Mouse (Mus musculus) heart, postnatal 0 days (tissue): ENCODE data around the gene Mmp21. TPM values are rescaled to one million over a fixed set of nuclear protein-coding genes. Genes with fewer than 3 reads are reported as not detected.
"Not testable (repeated sequence)": the region's sequence is repeated elsewhere in the genome, so short reads cannot be mapped to it uniquely, and the experiment has no call there.

Experiments used
- ATAC-seq: fragments of 200-750 bp; cut with Nextera tagmentation; 2 replicates; pipeline ENCODE4 v1.8.0; 2017; ENCODE audit warnings: low read depth, moderate number of reproducible peaks, moderate library complexity; ENCODE audit not compliant: insufficient read depth
- DNase-seq: peaks from one replicate; pipeline ENCODE4 v3.0.0-alpha.2; 2016; ENCODE audit warnings: low spot score
- H3K27ac ChIP-seq: fragments of 300-500 bp; sonication (generic); 2 replicates; pipeline ENCODE4 v1.5.1; 2014; ENCODE audit warnings: low read depth, mild to moderate bottlenecking
- H3K27me3 ChIP-seq: fragments of 300-500 bp; sonication (generic); 2 replicates; pipeline ENCODE4 v1.6.1; 2014; ENCODE audit warnings: low read length, mixed read lengths; ENCODE audit not compliant: control insufficient read depth, insufficient read depth
- H3K36me3 ChIP-seq: fragments of 300-500 bp; sonication (generic); replicated peaks from 2 replicates; pipeline ENCODE4 v1.6.1; 2014; ENCODE audit warnings: low read length, mixed read lengths; ENCODE audit not compliant: control insufficient read depth, insufficient read depth
- H3K4me1 ChIP-seq: fragments of 300-500 bp; sonication (generic); 2 replicates; pipeline ENCODE4 v1.6.1; 2014; ENCODE audit warnings: antibody characterized with exemption; ENCODE audit not compliant: control insufficient read depth, insufficient read depth
- H3K4me2 ChIP-seq: fragments of 300-500 bp; sonication (generic); 2 replicates; pipeline ENCODE4 v1.6.1; 2014; ENCODE audit warnings: low read depth, mild to moderate bottlenecking, low read length, moderate library complexity
- H3K4me3 ChIP-seq: fragments of 300-500 bp; sonication (generic); 2 replicates; pipeline ENCODE4 v1.5.1; 2014; ENCODE audit warnings: low read depth, low read length
- H3K9ac ChIP-seq: fragments of 300-500 bp; sonication (generic); replicated peaks from 2 replicates; pipeline ENCODE4 v1.6.1; 2014; ENCODE audit warnings: low read depth, low read length, mixed read lengths
- H3K9me3 ChIP-seq: fragments of 300-500 bp; sonication (generic); replicated peaks from 2 replicates; pipeline ENCODE4 v1.6.1; 2016; ENCODE audit warnings: low read length; ENCODE audit not compliant: control insufficient read depth
- CTCF ChIP-seq: IDR thresholded peaks from 2 replicates; pipeline ENCODE4 v1.5.1; 2016; ENCODE audit warnings: antibody characterized with exemption, control low read depth, low read depth
- EP300 ChIP-seq: IDR thresholded peaks from 2 replicates; pipeline ENCODE4 v1.6.1; 2016; ENCODE audit warnings: antibody characterized with exemption, low read depth
- WGBS: fragments of 180-500 bp; shearing (Covaris S2); extraction: QIAGEN DNeasy Blood & Tissue Kit; methylation state at CpG from one replicate; pipeline ENCODE4 v1.1.7; 2014; 5-methylcytosine and 5-hydroxymethylcytosine counted together
- polyA plus RNA-seq: library from polyadenylated mRNA; unstranded; fragments of >200 nt; fragmentation: Nextera tagmentation; extraction: Ambion mirVana; gene quantifications from 2 replicates; pipeline ENCODE4 v1.2.1, GENCODE M21; 2015
- total RNA-seq: library from RNA; depleted of rRNA; stranded (reverse); fragments of >200 nt; gene quantifications from 2 replicates; pipeline ENCODE4 v1.2.3, GENCODE M21; 2014; ENCODE audit warnings: low replicate concordance

Gene Mmp21
- total and polyA plus RNA-seq, 2 experiments from 2014 or later = not detected

DNA sequence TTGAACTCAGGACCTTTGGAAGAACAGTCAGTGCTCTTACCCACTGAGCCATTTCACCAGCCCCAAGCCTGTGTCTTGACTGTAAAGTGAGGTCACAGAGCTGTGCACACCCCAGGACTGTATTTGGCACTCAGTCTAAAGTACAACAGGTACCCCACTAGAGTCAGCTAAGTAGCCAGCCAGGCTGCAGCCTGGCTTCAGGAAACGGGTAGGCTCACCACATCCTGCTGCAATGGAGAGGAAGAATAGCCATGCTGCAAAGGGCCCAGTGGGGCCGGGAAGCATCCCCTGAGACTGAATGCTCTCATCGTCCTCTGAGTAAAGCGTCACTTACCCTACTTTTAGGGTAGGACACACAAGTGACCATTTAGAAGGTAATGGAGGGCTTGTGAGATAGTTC lies 20.0 kb upstream of the Mmp21 start:
- no peak overlapping the region for H3K4me2 ChIP-seq
- 71% methylated on average over 4 of the region's 4 CpGs for WGBS
- DNase-seq = no peak

DNA sequence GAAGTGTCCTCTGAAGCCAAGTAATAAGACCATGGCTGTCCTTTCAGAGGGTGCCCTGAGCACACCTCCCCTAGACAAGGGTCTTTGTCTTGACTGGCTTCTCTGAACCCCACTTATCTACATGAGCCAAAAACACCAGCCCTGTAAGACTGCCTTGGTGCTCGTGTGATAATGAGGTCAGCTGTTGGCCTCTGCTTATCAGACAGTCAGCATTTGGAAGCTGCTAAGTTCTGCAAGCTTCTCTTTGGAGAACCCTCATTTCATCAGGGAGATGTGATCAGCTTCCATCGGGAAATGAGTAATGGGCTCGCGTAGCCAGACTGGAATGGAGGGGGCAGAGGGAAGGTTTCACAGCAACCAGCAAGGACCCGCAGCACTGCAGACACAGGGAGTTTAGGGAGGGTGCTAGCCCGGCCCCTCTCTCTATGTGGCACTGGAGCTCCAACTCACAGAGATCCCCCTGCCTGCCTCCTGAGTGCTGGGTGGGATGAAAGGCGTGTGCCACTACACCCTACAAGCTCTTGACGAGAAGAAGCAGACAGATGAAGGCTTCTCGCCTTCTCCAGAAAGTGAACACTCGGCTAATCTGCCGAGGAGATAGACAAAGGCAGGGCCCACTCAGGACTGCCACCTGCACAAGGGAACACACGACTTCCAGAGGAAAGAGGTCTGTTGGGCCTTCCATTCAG lies 18.3 kb upstream of the Mmp21 start:
- no peak overlapping the region for H3K4me2 ChIP-seq
- TF ChIP-seq EP300 (no peak), CTCF (no peak)
- ATAC-seq = no peak
- H3K36me3 ChIP-seq = peaks cover 8% of the 10 kb centered on the region; the same call in 1 of the 2 replicates
- no peak overlapping the region for H3K9ac ChIP-seq
- H3K9me3 ChIP-seq = no peaks in the 10 kb centered on the region
- no peaks in the 10 kb centered on the region for H3K4me1 ChIP-seq
- WGBS = 48% methylated on average over 12 of the region's 12 CpGs
- H3K27ac ChIP-seq = no peak overlapping the region
- H3K27me3 ChIP-seq = no peaks in the 10 kb centered on the region
- no peak for DNase-seq
- H3K4me3 ChIP-seq = no peak overlapping the region

More for the DNA sequence above, 20.0 kb upstream of the Mmp21 start:
- no peak for ATAC-seq
- Histone ChIP-seq H3K4me1 (no peaks in the 10 kb centered on the region), H3K27me3 (no peaks in the 10 kb centered on the region), H3K9me3 (no peaks in the 10 kb centered on the region), H3K9ac (no peak overlapping the region), H3K36me3 (peaks cover 8% of the 10 kb centered on the region; the same call in 1 of the 2 replicates), H3K4me3 (no peak overlapping the region), H3K27ac (no peak overlapping the region)
- TF ChIP-seq CTCF = no peak
- TF ChIP-seq EP300 = no peak

DNA sequence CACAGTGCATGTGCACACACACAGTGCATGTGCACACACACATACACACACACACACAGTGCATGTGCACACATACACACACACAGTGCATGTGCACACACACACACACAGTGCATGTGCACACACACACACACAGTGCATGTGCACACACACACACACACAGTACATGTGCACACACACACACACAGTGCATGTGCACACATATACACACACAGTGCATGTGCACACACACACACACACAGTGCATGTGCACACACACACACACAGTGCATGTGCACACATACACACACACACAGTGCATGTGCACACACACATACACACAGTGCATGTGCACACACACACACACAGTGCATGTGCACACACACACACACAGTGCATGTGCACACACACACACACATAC lies 5.8 kb upstream of the Mmp21 start:
- not testable (repeated sequence) for H3K4me2 ChIP-seq, H3K4me1 ChIP-seq, H3K27ac ChIP-seq, ATAC-seq, H3K4me3 ChIP-seq, H3K9ac ChIP-seq, H3K9me3 ChIP-seq, DNase-seq, H3K27me3 ChIP-seq
- H3K36me3 ChIP-seq = peaks cover 31% of the 10 kb centered on the region

DNA sequence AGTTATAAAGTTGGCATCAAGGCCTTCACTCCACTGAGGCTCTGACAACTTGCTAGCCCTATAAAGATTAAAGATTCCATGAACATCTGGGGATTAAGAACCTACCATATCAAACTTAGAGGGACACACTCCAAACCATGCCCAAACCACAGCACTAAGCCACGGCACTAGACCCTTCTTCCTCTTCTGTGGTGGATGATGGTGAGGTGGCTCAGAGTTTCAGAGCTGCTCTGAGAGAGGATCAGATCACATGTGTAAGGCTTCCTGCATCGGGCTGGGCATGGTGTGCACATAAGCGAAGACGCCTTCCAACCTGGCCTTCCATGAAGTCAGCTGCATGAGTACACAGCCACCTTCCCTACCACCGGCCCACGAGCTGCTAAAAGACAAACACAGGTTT lies 4.8 kb upstream of the Mmp21 start:
- Histone ChIP-seq H3K36me3 (peaks cover 22% of the 10 kb centered on the region), H3K27me3 (no peaks in the 10 kb centered on the region), H3K9me3 (0 out of 2 replicates have a peak, but pooled peaks cover 5% of the 10 kb centered on the region), H3K27ac (no peak overlapping the region), H3K4me3 (no peak overlapping the region), H3K9ac (no peak overlapping the region), H3K4me2 (no peak overlapping the region), H3K4me1 (peaks cover 2% of the 10 kb centered on the region; the same call in 1 of the 2 replicates)
- TF ChIP-seq CTCF (no peak), EP300 (no peak)
- DNase-seq = no peak
- 92% methylated on average over 6 of the region's 6 CpGs for WGBS
- ATAC-seq = no peak

DNA sequence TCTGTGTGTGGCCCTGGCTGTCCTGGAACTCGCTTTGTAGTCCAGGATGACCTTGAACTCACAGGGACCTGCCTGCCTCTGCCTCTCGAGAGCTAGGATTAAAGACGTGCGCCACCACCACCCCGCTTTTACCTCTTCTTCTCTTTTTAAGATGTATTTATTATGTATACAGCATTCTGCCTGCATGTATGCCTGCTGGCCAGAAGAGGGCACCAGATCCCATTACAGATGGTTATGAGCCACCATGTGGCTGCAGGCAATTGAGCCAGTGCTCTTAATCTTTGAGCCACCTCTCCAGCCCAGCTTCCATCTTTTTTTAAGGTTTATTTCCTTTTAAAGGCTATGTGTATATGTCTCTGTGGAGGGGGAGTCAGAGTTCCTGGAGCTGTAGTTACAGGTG lies 4.2 kb upstream of the Mmp21 start:
- no peaks in the 10 kb centered on the region for H3K27me3 ChIP-seq
- H3K27ac ChIP-seq = no peak overlapping the region
- peaks cover 16% of the 10 kb centered on the region for H3K36me3 ChIP-seq
- WGBS = 80% methylated on average over 5 of the region's 5 CpGs
- peaks cover 4% of the 10 kb centered on the region; the same call in 1 of the 2 replicates for H3K4me1 ChIP-seq
- no peak overlapping the region for H3K9ac ChIP-seq
- no peak overlapping the region for H3K4me3 ChIP-seq
- ATAC-seq (no peak), DNase-seq (no peak)
- no peak for TF ChIP-seq EP300
- peak; percentile 41; the same call in 1 of the 2 replicates for TF ChIP-seq CTCF
- no peak overlapping the region for H3K4me2 ChIP-seq
- H3K9me3 ChIP-seq = 0 out of 2 replicates have a peak, but pooled peaks cover 5% of the 10 kb centered on the region

DNA sequence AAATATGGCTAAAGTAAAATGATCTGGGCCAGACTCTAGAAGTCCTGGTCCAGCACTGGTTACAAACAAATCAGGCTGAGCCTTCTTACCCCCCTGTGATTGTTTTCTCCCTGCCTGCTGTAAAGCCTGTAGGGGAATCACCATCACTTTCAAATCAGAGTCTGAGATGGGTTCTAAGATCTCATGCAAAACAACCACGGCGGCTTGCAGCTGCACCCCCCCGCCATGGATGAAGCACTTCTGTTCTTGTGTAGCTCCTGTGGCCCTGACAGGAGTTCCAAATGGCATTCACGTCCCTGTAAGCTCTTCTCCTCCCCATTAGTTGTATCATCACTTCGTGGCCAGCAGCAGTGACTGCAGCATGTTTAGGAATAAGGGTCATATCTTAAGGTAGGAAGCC lies 3.8 kb upstream of the Mmp21 start:
- Histone ChIP-seq H3K9me3 (0 out of 2 replicates have a peak, but pooled peaks cover 4% of the 10 kb centered on the region), H3K9ac (no peak overlapping the region), H3K4me1 (peaks cover 4% of the 10 kb centered on the region; the same call in 1 of the 2 replicates), H3K27me3 (no peaks in the 10 kb centered on the region), H3K27ac (no peak overlapping the region), H3K36me3 (peaks cover 11% of the 10 kb centered on the region), H3K4me2 (no peak overlapping the region), H3K4me3 (no peak overlapping the region)
- WGBS = 74% methylated on average over 5 of the region's 5 CpGs
- TF ChIP-seq CTCF (no peak), EP300 (no peak)
- DNase-seq = no peak
- ATAC-seq = no peak
